Mouse (Mus musculus): ENCODE results near the gene Dlg2. TPM values are rescaled to one million over a fixed set of nuclear protein-coding genes. Genes with fewer than 3 reads are reported as not detected.

The Dlg2 gene
- polyA plus RNA-seq, 1 experiment from 2014 or later, result 0.51 TPM

GRCm38 (mm10) chr7:90456149-90456844, 20.2 kb upstream of the Dlg2 start:
- 18% methylated on average over 7 of the region's 7 CpGs for WGBS (ENCODE audit: insufficient replicate concordance)
- no peak overlapping the region for H3K27ac ChIP-seq (ENCODE audit: low read length)
- no peaks in the 10 kb centered on the region for H3K27me3 ChIP-seq (ENCODE audit: control insufficient read depth, insufficient read depth, low read depth, low read length)
- H3K9ac ChIP-seq (ENCODE audit: low read depth, low read length), result peak overlapping the region; percentile 21; the same call in 1 of the 2 replicates
- H3K4me1 ChIP-seq (ENCODE audit: control insufficient read depth, low read depth, low read length), result peaks cover 11% of the 10 kb centered on the region
- H3K4me2 ChIP-seq (ENCODE audit: low read depth, low read length), result peak overlapping the region; percentile 87
- peak overlapping the region; percentile 84 for H3K4me3 ChIP-seq (ENCODE audit: low read depth, low read length)
- ATAC-seq (ENCODE audit: low read depth), result no peak
- H3K36me3 ChIP-seq (ENCODE audit: control insufficient read depth, insufficient read depth), result no peaks in the 10 kb centered on the region; the same call in none of the 2 replicates
- no peaks in the 10 kb centered on the region for H3K9me3 ChIP-seq (replicated peaks; ENCODE audit: control insufficient read depth, low read length)

DNA sequence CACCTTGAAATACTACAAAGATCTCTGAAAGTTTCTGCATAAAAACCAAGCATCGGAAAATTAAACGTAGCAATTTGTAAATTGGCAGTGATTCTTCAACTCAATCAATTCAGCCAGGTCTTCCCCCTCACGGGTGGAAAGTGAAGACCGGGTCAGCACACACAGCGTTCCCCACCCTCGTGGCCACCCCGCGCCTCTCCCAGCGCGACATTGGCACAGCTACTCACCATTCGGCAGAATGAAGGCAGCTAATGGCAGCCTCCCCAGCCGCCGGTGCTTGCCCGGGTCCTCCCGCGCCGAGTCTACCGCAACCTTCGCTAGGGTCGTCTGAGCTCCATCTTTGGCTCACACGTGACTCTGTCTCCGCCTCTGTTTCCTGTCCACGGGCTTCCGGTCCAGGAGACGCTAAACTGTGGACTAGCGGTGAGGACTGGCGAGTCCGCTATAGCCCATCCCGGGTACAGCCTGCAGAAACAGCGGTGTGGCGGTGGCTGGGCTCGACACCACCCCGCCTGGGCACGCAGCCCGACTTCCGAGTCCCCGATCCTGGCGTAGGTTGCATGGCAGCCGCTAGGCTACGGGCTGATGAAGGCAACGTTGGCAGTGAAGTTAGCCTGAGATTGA, 19.5 kb upstream of the Dlg2 start, which contains the start of gene Tmem126a:
Gene Tmem126a, minus strand, starts transcription at position 385 of the 624 bp plus-strand sequence.
- Histone ChIP-seq H3K27me3 (ENCODE audit: control insufficient read depth, insufficient read depth, low read depth, low read length) (no peaks in the 10 kb centered on the region), H3K4me1 (ENCODE audit: control insufficient read depth, low read depth, low read length) (peaks cover 11% of the 10 kb centered on the region), H3K4me3 (ENCODE audit: low read depth, low read length) (peak within 1 kb of the TSS; percentile 84), H3K36me3 (ENCODE audit: control insufficient read depth, insufficient read depth) (no peaks in the 10 kb centered on the region; the same call in 1 of the 2 replicates), H3K9me3 (replicated peaks; ENCODE audit: control insufficient read depth, low read length) (no peaks in the 10 kb centered on the region), H3K27ac (ENCODE audit: low read length) (peak within 1 kb of the TSS; percentile 86), H3K4me2 (ENCODE audit: low read depth, low read length) (peak within 1 kb of the TSS; percentile 87), H3K9ac (ENCODE audit: low read depth, low read length) (peak within 1 kb of the TSS; percentile 84)
- under 1% methylated on average over 41 of the region's 41 CpGs for WGBS (ENCODE audit: insufficient replicate concordance)
- ATAC-seq (ENCODE audit: low read depth), result peak; percentile 94

DNA sequence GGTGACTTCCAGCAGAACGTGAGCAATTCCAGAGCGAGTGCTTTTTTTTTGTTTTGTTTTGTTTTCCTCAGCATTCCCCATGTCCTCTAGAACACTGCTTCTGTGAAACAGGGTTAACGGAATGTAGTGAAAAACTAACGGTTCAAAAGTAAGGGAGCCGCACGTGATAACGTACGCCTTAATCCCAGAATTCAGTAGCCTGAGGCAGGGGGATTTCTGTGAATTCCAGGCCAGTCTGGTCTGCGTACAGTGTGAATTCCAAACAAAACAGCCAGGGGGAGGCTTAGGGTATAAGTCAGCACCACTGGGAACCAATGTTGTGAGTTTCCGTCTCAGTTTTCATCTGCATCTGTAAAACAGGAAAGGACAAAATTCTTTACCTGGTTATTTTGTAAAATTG, 19.0 kb upstream of the Dlg2 start:
- Histone ChIP-seq H3K27ac (ENCODE audit: low read length) (peak overlapping the region; percentile 86), H3K27me3 (ENCODE audit: control insufficient read depth, insufficient read depth, low read depth, low read length) (no peaks in the 10 kb centered on the region), H3K9ac (ENCODE audit: low read depth, low read length) (peak overlapping the region; percentile 84), H3K36me3 (ENCODE audit: control insufficient read depth, insufficient read depth) (no peaks in the 10 kb centered on the region), H3K4me2 (ENCODE audit: low read depth, low read length) (peak overlapping the region; percentile 87), H3K9me3 (replicated peaks; ENCODE audit: control insufficient read depth, low read length) (no peaks in the 10 kb centered on the region), H3K4me3 (ENCODE audit: low read depth, low read length) (peak overlapping the region; percentile 84), H3K4me1 (ENCODE audit: control insufficient read depth, low read depth, low read length) (peaks cover 11% of the 10 kb centered on the region)
- 8% methylated on average over 10 of the region's 10 CpGs for WGBS (ENCODE audit: insufficient replicate concordance)
- peak; percentile 21 for ATAC-seq (ENCODE audit: low read depth)

GRCm38 (mm10) chr7:90460330-90460729, 16.1 kb upstream of the Dlg2 start:
- Histone ChIP-seq H3K27ac (ENCODE audit: low read length) (no peak overlapping the region), H3K4me1 (ENCODE audit: control insufficient read depth, low read depth, low read length) (peaks cover 11% of the 10 kb centered on the region), H3K4me3 (ENCODE audit: low read depth, low read length) (no peak overlapping the region), H3K4me2 (ENCODE audit: low read depth, low read length) (no peak overlapping the region), H3K27me3 (ENCODE audit: control insufficient read depth, insufficient read depth, low read depth, low read length) (no peaks in the 10 kb centered on the region), H3K36me3 (ENCODE audit: control insufficient read depth, insufficient read depth) (no peaks in the 10 kb centered on the region), H3K9me3 (replicated peaks; ENCODE audit: control insufficient read depth, low read length) (no peaks in the 10 kb centered on the region), H3K9ac (ENCODE audit: low read depth, low read length) (no peak overlapping the region)
- 52% methylated on average over 10 of the region's 10 CpGs for WGBS (ENCODE audit: insufficient replicate concordance)
- ATAC-seq (ENCODE audit: low read depth), result no peak

DNA sequence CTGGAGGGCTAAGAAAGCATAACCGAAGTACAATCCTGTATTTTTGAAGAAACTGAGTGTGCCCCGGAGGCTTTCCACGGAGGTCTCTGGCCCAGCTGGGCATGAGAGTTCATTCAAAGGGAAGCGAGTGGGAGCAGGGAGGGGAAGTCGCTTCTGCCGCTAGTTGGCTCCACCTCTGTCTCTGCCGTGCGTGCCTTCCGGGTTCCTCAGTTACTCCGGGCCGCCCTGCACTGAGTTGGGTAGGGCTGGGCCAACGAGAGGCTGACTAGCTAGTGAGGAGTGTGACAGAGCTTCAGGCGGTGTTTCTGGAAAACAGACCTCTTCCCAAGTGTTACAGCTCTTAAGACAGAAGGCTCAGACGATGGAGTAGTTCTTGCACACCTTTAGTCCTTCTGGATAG, 15.5 kb upstream of the Dlg2 start:
- Histone ChIP-seq H3K4me1 (ENCODE audit: control insufficient read depth, low read depth, low read length) (peaks cover 8% of the 10 kb centered on the region), H3K4me3 (ENCODE audit: low read depth, low read length) (no peak overlapping the region), H3K4me2 (ENCODE audit: low read depth, low read length) (peak overlapping the region; percentile 22), H3K27me3 (ENCODE audit: control insufficient read depth, insufficient read depth, low read depth, low read length) (no peaks in the 10 kb centered on the region), H3K27ac (ENCODE audit: low read length) (no peak overlapping the region), H3K36me3 (ENCODE audit: control insufficient read depth, insufficient read depth) (no peaks in the 10 kb centered on the region), H3K9ac (ENCODE audit: low read depth, low read length) (no peak overlapping the region), H3K9me3 (replicated peaks; ENCODE audit: control insufficient read depth, low read length) (no peaks in the 10 kb centered on the region)
- WGBS (ENCODE audit: insufficient replicate concordance), result 11% methylated on average over 14 of the region's 14 CpGs
- ATAC-seq (ENCODE audit: low read depth), result peak; percentile 32

GRCm38 (mm10) chr7:90461441-90461840, 15.0 kb upstream of the Dlg2 start:
- no peaks in the 10 kb centered on the region for H3K9me3 ChIP-seq (replicated peaks; ENCODE audit: control insufficient read depth, low read length)
- no peak for ATAC-seq (ENCODE audit: low read depth)
- no peaks in the 10 kb centered on the region for H3K27me3 ChIP-seq (ENCODE audit: control insufficient read depth, insufficient read depth, low read depth, low read length)
- 80% methylated on average over 5 of the region's 5 CpGs for WGBS (ENCODE audit: insufficient replicate concordance)
- peaks cover 3% of the 10 kb centered on the region; the same call in 1 of the 2 replicates for H3K4me1 ChIP-seq (ENCODE audit: control insufficient read depth, low read depth, low read length)
- no peak overlapping the region for H3K27ac ChIP-seq (ENCODE audit: low read length)
- H3K4me2 ChIP-seq (ENCODE audit: low read depth, low read length), result no peak overlapping the region; the same call in 1 of the 2 replicates
- no peaks in the 10 kb centered on the region for H3K36me3 ChIP-seq (ENCODE audit: control insufficient read depth, insufficient read depth)
- no peak overlapping the region for H3K9ac ChIP-seq (ENCODE audit: low read depth, low read length)
- no peak overlapping the region for H3K4me3 ChIP-seq (ENCODE audit: low read depth, low read length)

DNA sequence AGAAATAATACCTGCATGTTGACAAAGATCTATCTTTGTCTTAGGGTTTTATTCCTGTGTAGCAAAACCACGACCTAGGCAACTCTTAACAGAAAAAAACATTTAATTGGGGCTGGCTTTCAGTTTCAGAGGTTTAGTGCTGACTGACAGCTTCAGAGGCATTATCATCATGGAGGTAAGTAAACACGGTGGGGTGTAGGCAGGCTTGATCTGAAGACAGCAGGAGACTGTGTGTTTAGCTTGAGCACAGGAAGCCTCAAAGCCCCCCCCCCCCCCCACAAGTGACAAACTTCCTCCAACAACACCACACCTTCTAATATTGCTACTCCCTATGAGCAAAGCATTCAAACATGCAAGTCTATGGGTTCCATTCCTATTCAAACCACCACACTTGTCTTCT, 3.0 kb upstream of the Dlg2 start:
- Histone ChIP-seq H3K36me3 (ENCODE audit: control insufficient read depth, insufficient read depth) (no peaks in the 10 kb centered on the region), H3K4me1 (ENCODE audit: control insufficient read depth, low read depth, low read length) (peaks cover 11% of the 10 kb centered on the region), H3K27ac (ENCODE audit: low read length) (no peak overlapping the region), H3K9me3 (replicated peaks; ENCODE audit: control insufficient read depth, low read length) (no peaks in the 10 kb centered on the region), H3K9ac (ENCODE audit: low read depth, low read length) (no peak overlapping the region), H3K27me3 (ENCODE audit: control insufficient read depth, insufficient read depth, low read depth, low read length) (peaks cover 3% of the 10 kb centered on the region), H3K4me2 (ENCODE audit: low read depth, low read length) (no peak overlapping the region), H3K4me3 (ENCODE audit: low read depth, low read length) (no peak overlapping the region)
- 25% methylated on average over 2 of the region's 2 CpGs for WGBS (ENCODE audit: insufficient replicate concordance)
- ATAC-seq (ENCODE audit: low read depth), result no peak

DNA sequence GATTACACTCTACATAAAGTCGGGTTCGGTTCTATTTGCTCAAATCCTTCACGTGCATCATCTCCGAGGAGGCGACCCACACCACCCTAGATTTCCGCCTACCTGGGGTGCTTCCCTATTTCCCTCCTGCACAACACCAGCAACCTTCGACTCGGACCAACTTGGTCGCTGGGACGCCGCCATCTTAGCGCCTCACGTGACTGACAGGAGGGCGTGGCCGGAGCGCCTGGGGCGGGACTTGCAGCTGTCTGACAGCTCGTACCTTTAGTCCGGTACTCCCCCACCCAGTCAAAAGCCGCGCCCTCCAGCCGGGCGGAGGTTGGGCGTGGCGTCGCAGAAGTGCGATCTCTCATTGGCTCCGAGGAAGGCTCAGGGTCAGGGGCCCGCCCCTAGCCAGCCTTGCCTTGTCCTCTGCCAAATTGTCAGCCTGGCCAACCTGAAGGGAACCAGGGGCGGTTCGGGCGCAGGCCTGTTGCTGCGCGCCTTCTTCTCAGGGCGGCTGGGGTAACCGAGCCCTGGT, 619 bp upstream of the Dlg2 start, which contains the start of gene Tmem126b:
Gene Tmem126b, minus strand, starts transcription at position 209 of the 520 bp plus-strand sequence.
- Histone ChIP-seq H3K27ac (ENCODE audit: low read length) (peak within 1 kb of the TSS; percentile 76), H3K36me3 (ENCODE audit: control insufficient read depth, insufficient read depth) (no peaks in the 10 kb centered on the region), H3K4me3 (ENCODE audit: low read depth, low read length) (peak within 1 kb of the TSS; percentile 80), H3K4me2 (ENCODE audit: low read depth, low read length) (peak within 1 kb of the TSS; percentile 97), H3K27me3 (ENCODE audit: control insufficient read depth, insufficient read depth, low read depth, low read length) (peaks cover 3% of the 10 kb centered on the region), H3K4me1 (ENCODE audit: control insufficient read depth, low read depth, low read length) (peaks cover 11% of the 10 kb centered on the region), H3K9ac (ENCODE audit: low read depth, low read length) (peak within 1 kb of the TSS; percentile 82), H3K9me3 (replicated peaks; ENCODE audit: control insufficient read depth, low read length) (no peaks in the 10 kb centered on the region)
- peak; percentile 100 for ATAC-seq (ENCODE audit: low read depth)
- WGBS (ENCODE audit: insufficient replicate concordance), result under 1% methylated on average over 36 of the region's 36 CpGs

GRCm38 (mm10) chr7:90482607-90483006, 6.1 kb downstream of the Dlg2 start:
- Histone ChIP-seq H3K4me3 (ENCODE audit: low read depth, low read length) (no peak overlapping the region), H3K27me3 (ENCODE audit: control insufficient read depth, insufficient read depth, low read depth, low read length) (peaks cover 2% of the 10 kb centered on the region; the same call in 1 of the 2 replicates), H3K36me3 (ENCODE audit: control insufficient read depth, insufficient read depth) (no peaks in the 10 kb centered on the region), H3K27ac (ENCODE audit: low read length) (no peak overlapping the region), H3K9me3 (replicated peaks; ENCODE audit: control insufficient read depth, low read length) (no peaks in the 10 kb centered on the region), H3K9ac (ENCODE audit: low read depth, low read length) (no peak overlapping the region), H3K4me2 (ENCODE audit: low read depth, low read length) (no peak overlapping the region), H3K4me1 (ENCODE audit: control insufficient read depth, low read depth, low read length) (no peaks in the 10 kb centered on the region)
- WGBS (ENCODE audit: insufficient replicate concordance), result 67% methylated on average over 2 of the region's 2 CpGs
- ATAC-seq (ENCODE audit: low read depth), result 0 out of 2 replicates have a peak, but pooled peaks have one; percentile 21

Measured in liver, embryonic 16.5 days (tissue).